Mouse (Mus musculus): ENCODE measurements around the gene Rgs9. TPM values are rescaled to one million over a fixed set of nuclear protein-coding genes. Genes with fewer than 3 reads are reported as not detected.

The Rgs9 gene
- polyA plus RNA-seq, 1 experiment from 2014 or later: 2.1 TPM

DNA sequence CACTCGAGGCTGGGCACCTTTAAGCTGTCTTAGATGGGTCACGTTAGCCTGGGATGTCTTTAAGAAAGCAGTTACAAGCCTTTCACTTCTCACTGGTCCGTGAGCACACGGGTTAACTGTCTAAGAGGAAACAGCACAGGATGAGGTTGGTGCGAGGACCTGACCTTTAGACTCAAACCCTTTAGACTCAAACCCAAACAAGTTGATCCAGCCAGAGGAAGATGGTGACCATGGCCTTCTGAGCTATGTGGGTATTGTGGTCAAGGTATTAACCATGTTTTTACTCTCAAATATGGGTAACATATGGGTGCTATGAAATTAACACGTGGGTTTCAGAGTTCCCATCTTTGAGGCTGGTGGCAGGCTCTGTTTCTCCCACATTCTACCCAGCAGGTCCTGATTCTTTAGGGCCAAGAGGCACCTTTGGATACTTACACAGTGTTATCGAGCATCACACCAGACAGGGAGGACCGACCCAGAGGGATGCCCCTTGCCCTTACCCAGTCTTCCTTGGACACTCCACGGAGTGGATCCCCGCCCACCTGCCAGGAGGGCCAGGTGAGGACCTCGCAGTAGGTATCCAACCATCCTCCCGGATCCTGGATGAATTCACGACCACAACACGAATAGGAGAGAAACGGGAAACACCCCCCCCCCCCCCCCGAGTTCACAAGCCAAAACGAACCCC, 32.9 kb upstream of the Rgs9 start:
- H3K27me3 ChIP-seq: no peaks in the 10 kb centered on the region; the same call in 1 of the 2 replicates
- H3K9me3 ChIP-seq: no peaks in the 10 kb centered on the region
- peak overlapping the region; percentile 57 for H3K4me2 ChIP-seq
- no peak overlapping the region for H3K9ac ChIP-seq
- peaks cover 19% of the 10 kb centered on the region for H3K4me1 ChIP-seq
- H3K36me3 ChIP-seq: no peaks in the 10 kb centered on the region
- peak overlapping the region; percentile 31; the same call in 1 of the 2 replicates for H3K4me3 ChIP-seq
- peak; percentile 57; the same call in 1 of the 2 replicates for ATAC-seq (ENCODE audit: insufficient number of reproducible peaks, insufficient read depth, low FRiP score, low TSS enrichment, low read depth)
- H3K27ac ChIP-seq: no peak overlapping the region
- WGBS: 34% methylated on average over 17 of the region's 17 CpGs

DNA sequence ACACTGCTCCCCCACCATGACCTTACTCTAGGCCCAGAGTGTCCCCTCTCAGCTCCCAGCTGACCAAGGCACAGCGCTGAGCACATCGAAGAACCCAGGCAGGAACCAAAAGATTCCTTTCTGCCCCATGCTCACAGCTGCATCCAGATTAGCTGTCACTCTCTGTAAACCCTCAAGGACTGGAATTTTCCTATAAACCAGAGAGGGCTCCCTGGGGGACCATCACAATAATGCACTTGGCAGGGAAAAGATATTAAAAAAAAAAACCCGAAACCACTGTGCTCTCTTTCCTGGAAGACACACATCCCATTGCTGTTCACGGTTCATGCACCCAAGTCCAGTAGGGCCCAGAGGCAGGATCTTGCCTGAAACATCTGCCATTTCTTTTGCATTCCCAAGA, 31.4 kb upstream of the Rgs9 start:
- Histone ChIP-seq H3K9me3 (no peaks in the 10 kb centered on the region), H3K27ac (no peak overlapping the region), H3K36me3 (no peaks in the 10 kb centered on the region), H3K9ac (no peak overlapping the region), H3K4me1 (peaks cover 22% of the 10 kb centered on the region), H3K4me2 (no peak overlapping the region), H3K4me3 (no peak overlapping the region), H3K27me3 (no peaks in the 10 kb centered on the region; the same call in 1 of the 2 replicates)
- no peak for ATAC-seq (ENCODE audit: insufficient number of reproducible peaks, insufficient read depth, low FRiP score, low TSS enrichment, low read depth)
- 56% methylated on average over 4 of the region's 4 CpGs for WGBS

DNA sequence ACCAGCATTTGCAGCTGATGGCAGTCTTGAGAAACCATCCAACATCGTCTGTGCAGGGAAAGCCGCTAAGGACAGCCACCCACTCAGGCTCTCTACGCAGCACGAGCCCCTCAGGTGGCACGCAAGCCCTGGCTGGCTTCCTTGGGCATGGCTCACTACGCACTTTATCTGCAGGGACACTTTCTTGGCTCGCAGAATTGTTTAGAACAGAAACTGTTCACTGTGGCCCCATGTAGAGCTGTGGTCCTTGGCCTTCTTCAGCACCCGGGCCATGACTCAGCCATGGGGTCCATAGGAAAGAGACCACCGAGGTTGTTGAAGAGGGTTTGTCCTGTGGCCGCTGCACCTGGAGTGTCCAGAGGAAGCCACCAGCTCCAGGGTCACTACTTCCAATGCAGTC, 30.0 kb upstream of the Rgs9 start:
- Histone ChIP-seq H3K27me3 (no peaks in the 10 kb centered on the region; the same call in 1 of the 2 replicates), H3K4me2 (no peak overlapping the region), H3K9me3 (no peaks in the 10 kb centered on the region), H3K4me1 (peaks cover 27% of the 10 kb centered on the region), H3K4me3 (no peak overlapping the region), H3K36me3 (no peaks in the 10 kb centered on the region), H3K27ac (no peak overlapping the region), H3K9ac (no peak overlapping the region)
- WGBS: 85% methylated on average over 10 of the region's 10 CpGs
- no peak for ATAC-seq (ENCODE audit: insufficient number of reproducible peaks, insufficient read depth, low FRiP score, low TSS enrichment, low read depth)

DNA sequence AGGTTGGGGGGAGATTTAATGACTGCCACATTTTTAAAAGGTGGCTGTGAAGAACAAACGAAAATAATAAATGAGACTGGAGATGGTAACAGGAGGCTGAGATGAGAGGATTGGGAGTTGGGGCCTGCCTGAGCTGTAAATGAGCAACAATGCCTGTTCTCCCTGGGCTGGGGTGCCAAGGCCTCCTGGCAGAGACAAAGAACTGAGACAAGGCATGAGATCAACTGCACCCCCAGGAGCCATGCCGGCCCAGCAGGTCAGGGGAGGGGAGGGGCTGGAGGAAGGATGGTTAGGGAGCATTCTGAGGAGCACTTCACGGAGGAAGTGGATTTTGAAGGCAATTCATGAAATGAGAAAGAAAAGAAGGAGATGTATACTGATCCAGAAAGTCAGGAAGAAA, 29.5 kb upstream of the Rgs9 start:
- Histone ChIP-seq H3K4me1 (peaks cover 27% of the 10 kb centered on the region), H3K27ac (no peak overlapping the region), H3K4me2 (no peak overlapping the region), H3K4me3 (no peak overlapping the region), H3K36me3 (no peaks in the 10 kb centered on the region), H3K9ac (no peak overlapping the region), H3K27me3 (no peaks in the 10 kb centered on the region; the same call in 1 of the 2 replicates), H3K9me3 (no peaks in the 10 kb centered on the region)
- ATAC-seq (ENCODE audit: insufficient number of reproducible peaks, insufficient read depth, low FRiP score, low TSS enrichment, low read depth): no peak
- 36% methylated on average over 3 of the region's 3 CpGs for WGBS

DNA sequence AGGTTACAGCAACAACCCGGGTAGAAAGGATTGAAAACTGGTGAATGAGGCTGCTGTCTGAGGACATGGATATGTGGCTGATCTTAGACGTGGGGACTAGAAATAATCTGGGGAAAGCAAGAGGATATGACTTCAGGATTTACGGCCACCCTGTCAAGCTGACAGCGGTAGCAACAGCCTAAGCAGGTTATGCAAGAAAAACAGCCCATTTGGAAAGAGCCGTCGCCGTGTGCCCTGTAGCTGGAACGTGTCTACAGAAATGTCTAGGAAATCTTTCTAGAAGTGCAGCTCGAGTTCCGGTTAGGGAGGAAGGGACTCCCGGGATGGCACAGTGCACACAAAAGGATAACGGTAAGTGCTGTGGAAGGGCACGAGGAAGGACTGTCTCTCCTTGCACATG, 28.3 kb upstream of the Rgs9 start:
- H3K4me1 ChIP-seq: peaks cover 21% of the 10 kb centered on the region
- H3K27ac ChIP-seq: no peak overlapping the region
- 58% methylated on average over 13 of the region's 13 CpGs for WGBS
- H3K9ac ChIP-seq: no peak overlapping the region
- no peak overlapping the region for H3K4me3 ChIP-seq
- H3K4me2 ChIP-seq: no peak overlapping the region
- no peaks in the 10 kb centered on the region; the same call in 1 of the 2 replicates for H3K27me3 ChIP-seq
- ATAC-seq (ENCODE audit: insufficient number of reproducible peaks, insufficient read depth, low FRiP score, low TSS enrichment, low read depth): no peak
- H3K9me3 ChIP-seq: no peaks in the 10 kb centered on the region
- H3K36me3 ChIP-seq: no peaks in the 10 kb centered on the region

DNA sequence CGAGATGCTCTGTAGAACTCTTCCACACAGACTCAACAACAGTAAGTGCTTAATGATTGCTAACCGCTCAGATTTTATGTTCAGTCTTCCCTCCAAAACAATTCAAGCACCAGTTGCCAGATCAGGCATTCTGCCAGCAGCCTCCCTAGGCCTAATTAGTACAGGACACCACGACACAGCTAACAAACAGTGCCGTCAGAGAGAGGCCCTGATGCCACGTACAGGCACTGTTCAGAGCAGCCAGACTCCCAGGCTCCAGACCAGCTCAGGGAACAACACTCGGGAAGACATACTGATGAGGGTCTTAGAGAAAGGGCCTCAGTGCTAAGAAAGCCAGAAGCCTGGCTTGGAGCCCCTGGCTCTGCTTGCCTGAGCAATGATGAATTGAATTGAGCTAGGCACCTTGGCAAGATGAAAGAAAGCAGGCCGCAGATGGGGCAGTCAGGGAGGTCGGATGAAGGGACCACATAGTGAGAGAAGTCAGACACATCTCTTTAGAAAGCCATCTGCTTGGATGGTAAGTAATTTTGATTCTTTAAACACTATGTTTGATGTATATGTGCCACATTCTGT, 22.5 kb upstream of the Rgs9 start:
- H3K9ac ChIP-seq: 0 out of 2 replicates have a peak overlapping the region, but pooled peaks have one; percentile 51
- no peaks in the 10 kb centered on the region for H3K9me3 ChIP-seq
- H3K4me3 ChIP-seq: no peak overlapping the region
- H3K27me3 ChIP-seq: no peaks in the 10 kb centered on the region
- no peak overlapping the region for H3K4me2 ChIP-seq
- 46% methylated on average over 8 of the region's 8 CpGs for WGBS
- no peaks in the 10 kb centered on the region for H3K36me3 ChIP-seq
- peaks cover 17% of the 10 kb centered on the region for H3K4me1 ChIP-seq
- ATAC-seq (ENCODE audit: insufficient number of reproducible peaks, insufficient read depth, low FRiP score, low TSS enrichment, low read depth): no peak
- H3K27ac ChIP-seq: peak overlapping the region; percentile 48; the same call in 1 of the 2 replicates

DNA sequence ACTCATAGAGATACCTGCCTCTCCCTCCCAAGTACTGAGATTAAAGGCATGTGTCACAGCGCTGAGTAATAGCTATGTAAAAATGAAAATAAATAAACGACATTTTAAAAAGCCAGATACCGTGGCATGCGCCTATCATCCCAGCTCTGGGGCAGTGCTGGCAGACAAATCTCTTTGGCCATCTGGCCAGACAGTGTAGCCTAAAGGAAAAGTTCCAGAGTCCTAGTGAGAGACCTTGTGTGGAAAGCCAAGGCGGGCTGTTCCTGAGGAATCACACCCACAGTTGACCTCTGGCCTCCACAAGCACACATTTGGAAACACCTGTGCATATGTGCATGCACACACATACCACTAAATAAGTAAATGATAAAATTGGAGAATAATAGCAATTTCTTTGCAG, 22.0 kb upstream of the Rgs9 start:
- H3K27me3 ChIP-seq: no peaks in the 10 kb centered on the region; the same call in 1 of the 2 replicates
- H3K27ac ChIP-seq: no peak overlapping the region
- H3K4me3 ChIP-seq: no peak overlapping the region
- 83% methylated on average over 5 of the region's 5 CpGs for WGBS
- H3K36me3 ChIP-seq: no peaks in the 10 kb centered on the region
- H3K9ac ChIP-seq: no peak overlapping the region
- no peaks in the 10 kb centered on the region for H3K9me3 ChIP-seq
- ATAC-seq (ENCODE audit: insufficient number of reproducible peaks, insufficient read depth, low FRiP score, low TSS enrichment, low read depth): no peak
- peaks cover 17% of the 10 kb centered on the region for H3K4me1 ChIP-seq
- no peak overlapping the region for H3K4me2 ChIP-seq

DNA sequence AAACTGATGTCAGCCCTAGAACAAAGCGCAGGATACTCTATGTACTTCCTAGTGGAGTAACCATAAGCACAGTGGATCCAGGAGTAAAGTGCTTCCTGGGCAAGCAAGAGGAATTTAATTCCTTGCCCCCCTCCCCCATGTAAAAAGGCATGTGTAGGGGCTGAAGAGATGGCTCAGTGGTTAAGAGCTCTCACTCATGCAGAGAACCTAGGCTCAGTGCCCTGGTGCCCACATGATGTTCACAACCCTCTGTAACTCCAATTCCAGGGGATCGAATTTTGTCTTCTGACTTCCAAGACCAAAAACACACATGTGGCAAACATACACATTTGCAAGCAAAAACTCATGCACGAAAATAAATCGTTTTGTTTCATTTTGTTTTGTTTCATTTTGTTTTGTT, 21.5 kb upstream of the Rgs9 start:
- no peaks in the 10 kb centered on the region for H3K9me3 ChIP-seq
- peaks cover 14% of the 10 kb centered on the region for H3K4me1 ChIP-seq
- no peak overlapping the region for H3K9ac ChIP-seq
- no peak overlapping the region for H3K4me2 ChIP-seq
- no peak overlapping the region for H3K27ac ChIP-seq
- 84% methylated on average over 4 of the region's 4 CpGs for WGBS
- H3K4me3 ChIP-seq: no peak overlapping the region
- no peaks in the 10 kb centered on the region; the same call in 1 of the 2 replicates for H3K27me3 ChIP-seq
- H3K36me3 ChIP-seq: no peaks in the 10 kb centered on the region
- no peak for ATAC-seq (ENCODE audit: insufficient number of reproducible peaks, insufficient read depth, low FRiP score, low TSS enrichment, low read depth)

DNA sequence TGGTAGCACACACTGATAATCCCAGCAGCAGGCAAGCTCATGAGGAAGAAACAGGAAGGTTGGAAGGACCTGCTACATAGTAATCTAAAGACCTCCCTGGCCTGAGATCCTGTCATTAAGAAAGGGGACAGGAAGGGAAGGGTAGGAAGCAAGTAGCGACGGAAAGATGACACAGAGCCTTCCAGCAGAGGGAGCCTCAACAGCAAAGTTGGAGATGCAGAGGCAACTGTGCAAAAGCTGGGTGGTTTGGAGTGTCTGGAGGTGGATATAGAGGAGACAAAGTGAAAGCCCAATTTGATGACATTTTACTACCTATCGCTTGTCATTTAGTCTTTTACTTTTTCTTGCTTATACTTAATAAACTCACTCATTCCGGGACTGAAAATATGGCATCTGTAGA, 19.0 kb upstream of the Rgs9 start:
- WGBS: 39% methylated on average over 4 of the region's 4 CpGs
- Histone ChIP-seq H3K4me2 (no peak overlapping the region), H3K27ac (no peak overlapping the region), H3K36me3 (no peaks in the 10 kb centered on the region), H3K27me3 (peaks cover 6% of the 10 kb centered on the region; the same call in 1 of the 2 replicates), H3K4me1 (peaks cover 8% of the 10 kb centered on the region; the same call in 1 of the 2 replicates), H3K9ac (no peak overlapping the region), H3K4me3 (no peak overlapping the region), H3K9me3 (no peaks in the 10 kb centered on the region)
- ATAC-seq (ENCODE audit: insufficient number of reproducible peaks, insufficient read depth, low FRiP score, low TSS enrichment, low read depth): no peak

DNA sequence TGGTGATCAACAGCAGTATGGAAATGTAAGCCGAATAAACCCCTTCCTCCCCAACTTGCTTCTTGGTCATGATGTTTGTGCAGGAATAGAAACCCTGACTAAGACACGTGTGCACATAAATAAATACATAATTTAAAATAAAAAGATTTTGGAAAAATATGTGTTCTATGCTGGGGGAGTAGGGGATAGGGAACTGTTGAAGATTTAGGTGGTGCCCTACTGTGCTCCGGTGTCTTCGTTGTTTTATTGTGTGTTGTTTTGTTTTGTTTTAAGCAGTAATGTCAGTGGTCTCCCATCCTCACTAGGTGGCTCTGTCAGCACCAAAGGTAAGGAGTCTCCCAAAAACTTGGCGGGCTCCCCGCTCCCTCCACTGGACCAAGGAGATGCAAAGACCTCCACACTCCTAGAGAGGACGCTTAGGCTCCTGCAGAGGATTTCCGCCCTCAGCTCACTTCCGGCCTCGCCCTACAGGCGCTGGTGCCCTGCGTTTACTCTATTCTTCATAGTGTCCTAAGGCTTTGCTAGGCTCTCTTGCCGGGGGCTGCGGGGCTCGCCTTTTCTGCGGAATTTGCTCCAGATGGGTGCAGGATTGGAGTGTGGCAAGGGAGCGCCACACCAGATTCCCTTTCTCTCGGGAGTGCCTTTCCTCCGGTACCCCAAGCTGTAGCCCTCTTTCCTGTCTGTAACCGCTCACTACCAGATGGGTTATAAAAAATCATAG, 14.1 kb upstream of the Rgs9 start:
- peak; percentile 83 for ATAC-seq (ENCODE audit: insufficient number of reproducible peaks, insufficient read depth, low FRiP score, low TSS enrichment, low read depth)
- Histone ChIP-seq H3K27ac (peak overlapping the region; percentile 88), H3K9ac (peak overlapping the region; percentile 80), H3K36me3 (no peaks in the 10 kb centered on the region), H3K9me3 (no peaks in the 10 kb centered on the region), H3K4me2 (peak overlapping the region; percentile 68), H3K4me1 (no peaks in the 10 kb centered on the region), H3K27me3 (peaks cover 6% of the 10 kb centered on the region; the same call in 1 of the 2 replicates), H3K4me3 (peak overlapping the region; percentile 61)
- 11% methylated on average over 20 of the region's 20 CpGs for WGBS

DNA sequence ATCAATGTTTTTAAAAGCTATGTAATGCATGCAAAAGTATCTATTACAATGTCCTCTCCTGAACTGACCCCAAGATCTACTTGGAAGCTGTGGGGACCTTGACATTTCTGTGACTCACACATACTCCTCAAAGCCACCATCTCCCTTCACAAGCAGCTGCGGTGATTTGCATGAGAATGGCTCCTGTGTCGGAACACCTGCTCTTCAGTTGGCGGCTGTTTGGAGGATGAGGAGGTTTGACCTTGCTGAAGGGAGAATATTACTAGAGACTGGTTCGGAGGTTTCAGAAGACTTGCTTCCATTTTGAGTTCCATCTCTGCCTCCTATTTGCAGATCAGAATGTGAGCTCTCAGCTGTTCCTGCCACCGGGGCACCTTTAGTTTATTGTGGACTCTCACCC, 7.8 kb upstream of the Rgs9 start:
- H3K4me3 ChIP-seq: no peak overlapping the region
- no peak for ATAC-seq (ENCODE audit: insufficient number of reproducible peaks, insufficient read depth, low FRiP score, low TSS enrichment, low read depth)
- H3K4me2 ChIP-seq: no peak overlapping the region
- H3K4me1 ChIP-seq: no peaks in the 10 kb centered on the region
- no peak overlapping the region for H3K27ac ChIP-seq
- no peaks in the 10 kb centered on the region for H3K27me3 ChIP-seq
- H3K36me3 ChIP-seq: no peaks in the 10 kb centered on the region
- H3K9ac ChIP-seq: no peak overlapping the region
- H3K9me3 ChIP-seq: no peaks in the 10 kb centered on the region
- WGBS: 85% methylated on average over 5 of the region's 5 CpGs
